Mouse (Mus musculus): ENCODE results near the gene Gm45234. TPM values are rescaled to one million over a fixed set of nuclear protein-coding genes. Genes with fewer than 3 reads are reported as not detected.
A peak's percentile ranks its signal among the peaks of the same experiment; 100 is the strongest.

The Gm45234 gene
- polyA plus RNA-seq, 1 experiment from 2014 or later, result not detected

DNA sequence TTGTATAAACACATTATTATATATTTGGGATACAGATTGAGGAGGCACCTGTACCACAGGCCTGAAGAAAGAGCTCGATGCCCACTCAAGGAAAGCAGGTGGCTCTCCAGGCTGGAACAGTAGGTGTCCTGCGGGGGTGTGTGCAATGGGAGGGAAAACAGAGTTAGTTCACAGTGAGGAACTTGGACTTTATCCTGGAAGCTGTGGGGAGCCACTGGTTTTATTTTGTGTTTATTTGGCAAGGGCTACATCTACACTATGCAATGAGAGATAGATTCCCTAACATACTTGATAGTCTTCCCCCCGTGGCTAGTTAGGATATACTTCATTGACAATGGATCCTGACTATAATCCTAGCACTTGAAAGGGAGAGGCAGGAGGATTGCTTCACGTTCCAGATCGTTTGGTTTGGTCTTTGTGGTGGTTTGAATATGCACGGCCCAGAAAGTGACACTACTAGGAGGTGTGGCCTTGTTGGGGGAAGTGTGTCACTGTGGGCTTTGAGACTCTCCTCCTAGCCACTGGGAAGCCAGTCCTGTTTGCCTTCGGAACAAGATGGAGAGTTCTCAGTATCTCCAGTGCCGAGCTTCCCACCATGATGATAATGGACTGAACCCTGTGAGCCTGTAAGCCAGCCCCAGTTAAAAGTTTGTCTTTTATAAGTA is 31.1 kb upstream of the Gm45234 start:
- peaks cover 6% of the 10 kb centered on the region for H3K4me1 ChIP-seq (replicated peaks)
- 57% methylated on average over 8 of the region's 8 CpGs for WGBS
- H3K27me3 ChIP-seq, result no peaks in the 10 kb centered on the region
- no peak overlapping the region for H3K9ac ChIP-seq (replicated peaks)
- H3K9me3 ChIP-seq, result no peaks in the 10 kb centered on the region
- no peaks in the 10 kb centered on the region for H3K36me3 ChIP-seq
- no peak for ATAC-seq (ENCODE audit: insufficient number of reproducible peaks, insufficient read depth, low FRiP score, low TSS enrichment, low read depth)
- H3K4me3 ChIP-seq (replicated peaks), result no peak overlapping the region
- no peak overlapping the region for H3K27ac ChIP-seq
- H3K4me2 ChIP-seq, result no peak overlapping the region

DNA sequence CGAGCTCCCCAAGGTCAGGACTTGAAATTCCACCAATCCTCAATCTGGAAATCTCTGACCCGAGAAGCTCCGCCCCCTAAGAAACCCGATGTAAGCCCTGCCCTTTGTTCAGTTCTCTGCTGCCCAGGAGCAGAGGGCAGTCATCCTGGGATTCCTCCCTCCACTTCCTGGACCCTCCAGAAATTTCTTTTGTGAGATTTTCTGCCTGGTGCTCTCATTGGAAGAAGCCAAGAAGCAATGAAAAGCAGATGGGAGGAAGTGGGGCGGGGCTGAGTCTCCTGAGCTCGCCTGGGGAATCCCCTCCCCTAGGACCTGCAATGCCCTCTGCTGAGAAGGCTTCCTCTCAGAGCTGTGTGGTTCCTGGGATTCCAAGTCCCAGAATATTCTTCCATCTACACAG is 26.6 kb upstream of the Gm45234 start:
- ATAC-seq (ENCODE audit: insufficient number of reproducible peaks, insufficient read depth, low FRiP score, low TSS enrichment, low read depth), result no peak
- Histone ChIP-seq H3K27ac (peak overlapping the region; percentile 42; the same call in 1 of the 2 replicates), H3K4me1 (replicated peaks) (peaks cover 14% of the 10 kb centered on the region), H3K4me3 (replicated peaks) (0 out of 2 replicates have a peak overlapping the region, but pooled peaks have one; percentile 8), H3K36me3 (no peaks in the 10 kb centered on the region), H3K27me3 (peaks cover 15% of the 10 kb centered on the region), H3K9ac (replicated peaks) (no peak overlapping the region), H3K9me3 (no peaks in the 10 kb centered on the region), H3K4me2 (peak overlapping the region; percentile 21; the same call in 1 of the 2 replicates)
- WGBS, result 20% methylated on average over 6 of the region's 6 CpGs

DNA sequence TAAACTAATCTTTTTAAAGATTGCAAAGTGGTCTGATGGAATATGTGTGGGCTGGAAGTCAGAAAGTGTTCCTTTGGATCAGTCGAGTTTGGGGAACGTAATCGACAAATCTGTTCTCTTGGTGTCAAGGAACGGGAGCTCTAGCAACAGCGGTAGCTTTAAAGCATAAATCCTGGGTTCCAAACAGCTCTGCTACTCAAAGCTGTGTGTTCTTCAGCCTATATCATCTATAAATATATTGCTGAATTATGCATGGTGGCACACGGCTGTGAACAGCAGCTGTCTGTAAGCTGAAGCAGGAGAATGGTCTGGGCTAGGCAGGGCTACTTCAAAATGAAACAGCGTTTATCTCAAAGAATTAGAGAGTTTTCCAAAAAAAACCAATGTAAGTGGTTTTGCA is 25.1 kb upstream of the Gm45234 start:
- ATAC-seq (ENCODE audit: insufficient number of reproducible peaks, insufficient read depth, low FRiP score, low TSS enrichment, low read depth), result no peak
- H3K4me1 ChIP-seq (replicated peaks), result peaks cover 14% of the 10 kb centered on the region
- no peak overlapping the region for H3K4me3 ChIP-seq (replicated peaks)
- H3K36me3 ChIP-seq, result no peaks in the 10 kb centered on the region
- H3K9me3 ChIP-seq, result no peaks in the 10 kb centered on the region
- peaks cover 15% of the 10 kb centered on the region for H3K27me3 ChIP-seq
- H3K9ac ChIP-seq (replicated peaks), result no peak overlapping the region
- 90% methylated on average over 7 of the region's 7 CpGs for WGBS
- H3K4me2 ChIP-seq, result 0 out of 2 replicates have a peak overlapping the region, but pooled peaks have one; percentile 64
- no peak overlapping the region for H3K27ac ChIP-seq

DNA sequence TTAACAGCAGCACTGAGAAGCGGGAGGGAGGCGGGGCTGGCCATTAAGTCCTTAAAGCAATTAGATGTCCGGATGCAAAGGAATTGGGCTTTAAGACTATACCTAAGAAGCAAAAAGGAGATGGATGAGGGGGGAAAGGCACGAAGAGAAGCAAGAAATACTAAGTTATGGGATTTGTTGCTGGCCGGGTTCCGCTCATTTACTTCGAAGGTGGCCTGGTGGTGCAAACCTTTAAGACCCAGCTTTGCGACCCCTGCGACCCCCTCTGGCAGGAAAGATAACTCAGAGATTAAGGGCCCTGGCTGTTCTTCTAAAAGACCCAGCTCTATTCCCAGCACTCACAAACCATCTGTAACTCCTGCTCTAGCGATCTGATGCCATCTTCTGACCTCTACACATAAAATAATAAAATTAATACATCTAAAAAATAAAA is 24.2 kb upstream of the Gm45234 start:
- Histone ChIP-seq H3K4me1 (replicated peaks) (peaks cover 14% of the 10 kb centered on the region), H3K36me3 (no peaks in the 10 kb centered on the region), H3K27ac (no peak overlapping the region), H3K27me3 (peaks cover 15% of the 10 kb centered on the region), H3K4me3 (replicated peaks) (peak overlapping the region; percentile 41), H3K4me2 (peak overlapping the region; percentile 64), H3K9ac (replicated peaks) (no peak overlapping the region; the same call in 1 of the 2 replicates), H3K9me3 (no peaks in the 10 kb centered on the region)
- no peak for ATAC-seq (ENCODE audit: insufficient number of reproducible peaks, insufficient read depth, low FRiP score, low TSS enrichment, low read depth)
- WGBS, result 6% methylated on average over 10 of the region's 10 CpGs

DNA sequence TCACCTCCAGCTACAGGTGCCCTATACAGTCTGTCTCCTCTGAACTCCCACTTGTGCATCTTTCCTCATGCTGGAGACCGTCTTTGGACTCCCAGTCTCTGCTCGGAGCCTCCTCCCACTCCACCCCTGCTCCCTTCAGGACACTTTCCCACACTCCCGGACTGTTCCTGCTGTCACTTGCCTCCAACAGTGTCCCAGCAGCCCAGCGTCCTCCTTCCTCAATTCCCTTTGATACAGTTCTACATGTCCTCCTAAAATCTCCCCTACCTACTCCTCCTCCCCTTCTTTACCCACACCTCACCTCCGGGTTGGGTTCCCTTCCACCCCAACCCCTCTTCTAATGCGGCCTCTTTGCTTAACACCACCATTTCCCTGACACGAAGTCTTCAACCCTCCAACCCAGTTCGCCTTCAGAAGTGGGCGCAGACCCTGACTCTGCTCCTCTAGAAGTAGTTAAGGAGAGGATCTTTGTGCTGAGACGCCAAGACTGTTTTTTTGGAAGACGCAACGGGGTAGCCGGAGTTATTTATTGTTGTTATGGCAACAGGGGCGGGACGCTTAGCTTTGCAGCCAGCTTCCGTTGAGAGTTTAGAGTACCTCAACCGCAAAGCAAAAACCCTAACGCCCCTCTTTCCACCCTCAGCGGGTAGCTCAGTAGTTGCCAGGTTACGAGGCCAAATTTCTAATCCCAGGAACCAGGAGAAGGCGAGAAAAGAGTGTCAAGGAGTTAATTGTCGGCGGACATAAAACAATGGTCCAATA is 23.6 kb upstream of the Gm45234 start, which contains the start of gene Lrrc23:
TSS of gene Lrrc23 (minus strand) at position 506 of the 762 bp plus-strand sequence.
- H3K27ac ChIP-seq, result 0 out of 2 replicates have a peak within 1 kb of the TSS, but pooled peaks have one; percentile 12
- no peaks in the 10 kb centered on the region for H3K36me3 ChIP-seq
- WGBS, result 4% methylated on average over 23 of the region's 23 CpGs
- no peaks in the 10 kb centered on the region for H3K9me3 ChIP-seq
- no peak within 1 kb of the TSS; the same call in 1 of the 2 replicates for H3K9ac ChIP-seq (replicated peaks)
- H3K27me3 ChIP-seq, result peaks cover 15% of the 10 kb centered on the region
- peaks cover 14% of the 10 kb centered on the region for H3K4me1 ChIP-seq (replicated peaks)
- peak within 1 kb of the TSS; percentile 41 for H3K4me3 ChIP-seq (replicated peaks)
- peak within 1 kb of the TSS; percentile 64 for H3K4me2 ChIP-seq
- ATAC-seq (ENCODE audit: insufficient number of reproducible peaks, insufficient read depth, low FRiP score, low TSS enrichment, low read depth), result peak; percentile 54; the same call in 1 of the 2 replicates

DNA sequence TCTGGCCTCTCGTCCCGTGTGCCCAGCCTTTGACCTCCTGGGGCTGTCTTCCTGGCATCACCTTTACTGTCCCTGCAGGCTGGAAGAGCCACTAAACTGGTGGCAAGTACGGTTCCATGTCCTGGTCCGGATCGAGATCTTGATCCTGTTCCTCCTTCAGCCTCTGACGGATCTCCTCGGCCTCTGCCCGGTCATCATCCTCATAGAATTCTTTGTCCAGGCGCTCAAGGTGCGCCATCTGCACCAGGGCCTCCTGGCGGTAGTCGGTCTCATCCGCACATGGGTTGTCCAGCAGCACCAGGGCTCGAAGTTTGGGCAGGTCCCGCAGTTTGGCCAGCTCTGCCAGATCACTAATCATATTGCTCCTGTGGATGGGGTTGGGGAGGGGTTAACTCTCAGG is 14.7 kb upstream of the Gm45234 start:
- WGBS, result 84% methylated on average over 15 of the region's 15 CpGs
- H3K9me3 ChIP-seq, result no peaks in the 10 kb centered on the region
- ATAC-seq (ENCODE audit: insufficient number of reproducible peaks, insufficient read depth, low FRiP score, low TSS enrichment, low read depth), result no peak
- no peaks in the 10 kb centered on the region for H3K36me3 ChIP-seq
- H3K9ac ChIP-seq (replicated peaks), result no peak overlapping the region
- H3K4me3 ChIP-seq (replicated peaks), result no peak overlapping the region
- no peak overlapping the region for H3K4me2 ChIP-seq
- peaks cover 30% of the 10 kb centered on the region for H3K4me1 ChIP-seq (replicated peaks)
- peaks cover 53% of the 10 kb centered on the region for H3K27me3 ChIP-seq
- no peak overlapping the region for H3K27ac ChIP-seq

DNA sequence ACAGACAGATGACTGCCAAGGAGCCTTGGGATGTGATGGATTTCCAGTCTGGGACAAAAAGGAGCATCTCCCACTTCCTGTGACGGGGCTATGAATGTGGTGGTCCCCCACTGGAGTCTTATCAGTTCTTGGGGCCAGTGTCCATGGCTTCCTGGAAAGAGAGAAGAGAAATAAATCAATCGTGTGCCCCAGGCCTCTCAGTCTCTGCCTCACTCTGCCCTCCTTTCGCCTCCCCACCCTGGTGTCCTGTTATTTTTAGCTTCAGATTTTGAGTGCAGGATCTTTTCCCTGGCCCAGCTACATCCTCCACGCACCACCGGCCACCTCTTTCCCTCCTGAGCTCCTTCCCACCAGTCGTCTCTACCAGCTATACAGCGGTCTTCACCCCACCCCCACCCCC is 14.2 kb upstream of the Gm45234 start:
- Histone ChIP-seq H3K4me2 (peak overlapping the region; percentile 92), H3K36me3 (no peaks in the 10 kb centered on the region), H3K9ac (replicated peaks) (peak overlapping the region; percentile 72; the same call in 1 of the 2 replicates), H3K4me1 (replicated peaks) (peaks cover 30% of the 10 kb centered on the region), H3K4me3 (replicated peaks) (peak overlapping the region; percentile 58), H3K27me3 (peaks cover 53% of the 10 kb centered on the region), H3K9me3 (no peaks in the 10 kb centered on the region), H3K27ac (no peak overlapping the region)
- WGBS, result 67% methylated on average over 7 of the region's 7 CpGs
- no peak for ATAC-seq (ENCODE audit: insufficient number of reproducible peaks, insufficient read depth, low FRiP score, low TSS enrichment, low read depth)

DNA sequence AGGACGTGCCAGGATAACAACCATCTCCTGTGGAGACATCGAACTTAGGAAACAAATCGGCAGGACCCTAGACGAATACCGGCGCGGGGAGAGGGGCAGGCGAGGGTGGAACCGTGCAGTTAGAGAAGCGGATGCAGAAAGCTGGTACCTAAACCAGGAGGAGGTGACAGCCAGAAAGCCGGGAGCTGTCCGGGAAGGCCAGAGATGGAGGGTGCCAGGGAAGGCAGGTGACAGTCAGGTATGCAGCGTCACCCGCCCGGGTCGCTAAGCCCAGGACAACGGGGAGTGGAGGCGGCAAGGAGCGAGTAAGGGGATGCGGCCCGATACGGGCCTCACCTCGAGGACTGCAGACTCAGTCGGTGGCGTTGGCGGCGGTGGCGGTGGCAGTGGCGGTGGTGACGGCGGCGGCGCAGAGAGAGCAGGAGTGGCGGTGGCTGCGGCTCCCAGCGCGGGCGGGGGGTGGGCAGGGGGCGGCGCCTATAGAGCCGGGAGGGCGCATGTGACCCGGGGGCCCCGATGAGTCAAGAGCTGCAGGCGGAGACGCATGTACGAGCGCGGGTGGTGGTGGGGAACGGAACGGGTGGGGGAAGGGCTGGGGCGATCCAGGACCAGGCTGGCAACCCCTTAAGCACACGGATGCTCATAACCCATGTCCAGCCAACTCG is 13.4 kb upstream of the Gm45234 start, which contains the start of gene Eno2:
TSS of gene Eno2 (minus strand) at position 573 of the 665 bp plus-strand sequence.
- peak; percentile 67; the same call in 1 of the 2 replicates for ATAC-seq (ENCODE audit: insufficient number of reproducible peaks, insufficient read depth, low FRiP score, low TSS enrichment, low read depth)
- WGBS, result under 1% methylated on average over 54 of the region's 54 CpGs
- Histone ChIP-seq H3K4me3 (replicated peaks) (peak within 1 kb of the TSS; percentile 58), H3K9ac (replicated peaks) (peak within 1 kb of the TSS; percentile 72), H3K4me1 (replicated peaks) (peaks cover 30% of the 10 kb centered on the region), H3K4me2 (peak within 1 kb of the TSS; percentile 92), H3K27ac (no peak within 1 kb of the TSS), H3K9me3 (no peaks in the 10 kb centered on the region), H3K27me3 (peaks cover 53% of the 10 kb centered on the region), H3K36me3 (no peaks in the 10 kb centered on the region)

DNA sequence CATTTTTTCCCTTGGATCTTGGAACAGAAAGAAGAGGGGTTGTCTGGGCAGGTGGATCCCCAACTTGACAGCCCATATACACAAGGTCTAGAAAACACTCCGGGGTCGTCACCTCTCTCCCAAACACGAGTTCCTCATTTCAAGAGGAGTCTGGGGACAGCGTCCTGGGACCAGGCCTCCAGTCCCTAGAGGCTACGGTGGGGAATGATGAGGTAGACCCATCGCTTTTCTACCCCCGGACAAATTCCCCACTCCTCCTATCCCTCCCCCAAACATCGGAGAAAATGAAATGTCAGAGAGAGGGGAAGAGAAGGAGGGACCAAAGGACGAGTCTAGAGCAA is 12.9 kb upstream of the Gm45234 start:
- peaks cover 59% of the 10 kb centered on the region for H3K27me3 ChIP-seq

DNA sequence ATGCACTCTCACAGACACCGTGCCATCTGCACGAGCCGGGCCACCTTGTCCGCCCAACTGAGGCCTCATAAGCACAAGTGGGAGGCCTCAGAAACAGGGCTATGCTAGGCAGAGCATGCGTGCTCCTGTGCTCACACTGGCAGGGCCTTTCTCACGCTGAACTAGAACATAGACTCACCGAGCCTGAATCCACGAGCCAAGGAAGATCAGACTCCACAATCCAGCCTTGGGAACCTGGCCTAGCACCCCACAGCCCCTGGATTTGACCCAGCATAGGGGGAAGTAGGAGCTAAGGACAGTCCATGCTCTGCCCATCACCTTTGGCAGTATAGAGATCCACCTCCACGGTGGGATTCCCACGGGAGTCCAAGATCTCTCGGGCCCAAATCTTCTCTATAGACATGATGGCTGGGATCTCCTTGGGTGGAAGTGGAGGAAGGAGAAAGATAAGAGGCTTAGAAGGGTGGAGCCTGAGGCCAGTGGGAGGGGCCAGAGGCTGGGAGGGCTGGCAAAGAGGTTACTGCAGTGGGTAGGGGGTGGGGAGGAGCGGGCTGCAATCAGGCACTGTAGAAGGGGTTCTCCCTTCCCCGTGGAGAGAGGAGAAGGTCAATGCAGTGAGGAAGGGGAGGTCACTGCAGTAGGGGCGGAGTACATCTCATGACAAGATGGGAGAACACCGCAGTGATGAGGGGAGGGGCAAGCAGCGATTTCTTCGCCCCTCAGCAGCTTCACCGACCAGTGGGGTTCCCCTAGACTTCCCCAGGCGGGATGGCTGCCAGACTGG is 12.3 kb upstream of the Gm45234 start:
- 30% methylated on average over 19 of the region's 19 CpGs for WGBS
- 0 out of 2 replicates have a peak overlapping the region, but pooled peaks have one; percentile 31 for H3K9ac ChIP-seq (replicated peaks)
- H3K4me3 ChIP-seq (replicated peaks), result peak overlapping the region; percentile 58
- peaks cover 57% of the 10 kb centered on the region for H3K27me3 ChIP-seq
- no peaks in the 10 kb centered on the region for H3K36me3 ChIP-seq
- no peaks in the 10 kb centered on the region for H3K9me3 ChIP-seq
- peaks cover 30% of the 10 kb centered on the region for H3K4me1 ChIP-seq (replicated peaks)
- no peak overlapping the region for H3K27ac ChIP-seq
- ATAC-seq (ENCODE audit: insufficient number of reproducible peaks, insufficient read depth, low FRiP score, low TSS enrichment, low read depth), result no peak
- peak overlapping the region; percentile 92 for H3K4me2 ChIP-seq

More for the DNA sequence above, 12.9 kb upstream of the Gm45234 start:
- H3K9me3 ChIP-seq, result no peaks in the 10 kb centered on the region
- peak overlapping the region; percentile 58 for H3K4me3 ChIP-seq (replicated peaks)
- peak overlapping the region; percentile 92 for H3K4me2 ChIP-seq
- no peak overlapping the region for H3K27ac ChIP-seq
- ATAC-seq (ENCODE audit: insufficient number of reproducible peaks, insufficient read depth, low FRiP score, low TSS enrichment, low read depth), result peak; percentile 22; the same call in 1 of the 2 replicates
- H3K9ac ChIP-seq (replicated peaks), result peak overlapping the region; percentile 72; the same call in 1 of the 2 replicates
- 7% methylated on average over 9 of the region's 9 CpGs for WGBS
- no peaks in the 10 kb centered on the region for H3K36me3 ChIP-seq
- H3K4me1 ChIP-seq (replicated peaks), result peaks cover 30% of the 10 kb centered on the region
